Mouse (Mus musculus): ENCODE measurements around the gene Ldhal6b.

The Ldhal6b gene

DNA sequence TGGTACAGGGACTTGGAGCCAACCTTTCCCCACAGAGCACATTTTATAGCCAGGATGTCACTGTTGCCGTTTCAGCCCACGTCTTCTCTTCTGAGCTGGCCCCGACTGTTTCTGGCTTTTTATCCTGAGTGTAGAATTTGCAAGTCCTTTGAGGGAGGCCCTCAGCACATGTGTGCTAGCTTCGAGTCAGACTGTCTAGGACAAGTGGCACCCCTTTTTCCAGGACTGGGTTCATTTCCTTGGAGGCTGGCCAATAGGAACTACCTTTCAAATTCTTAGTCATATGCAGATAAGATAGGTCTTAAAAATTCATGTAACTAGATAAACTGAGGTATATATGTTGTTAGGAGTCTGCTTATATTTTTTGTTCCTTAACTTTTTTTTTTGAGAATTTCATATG, 8.2 kb downstream of the Ldhal6b start:
- DNase-seq (ENCODE audit: low spot score), result no peak

DNA sequence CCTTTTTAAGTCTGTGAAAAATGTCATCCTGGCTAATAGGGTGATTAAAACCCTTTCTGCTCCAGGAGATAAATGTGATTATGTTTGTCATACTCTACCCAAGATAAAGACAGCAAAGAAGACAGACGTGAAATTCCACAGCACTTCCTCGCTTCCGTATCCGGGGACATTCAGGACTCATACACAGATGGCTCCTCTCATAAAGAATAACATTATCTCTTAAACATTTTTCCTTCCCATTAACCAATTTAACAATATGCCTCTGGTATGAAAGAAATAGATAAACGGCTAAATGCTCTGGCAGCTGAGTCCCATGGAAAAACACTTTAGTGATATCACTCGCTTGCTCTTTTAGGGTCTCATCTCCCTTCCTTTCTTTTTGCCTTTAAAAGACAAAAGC, 11.5 kb downstream of the Ldhal6b start:
- DNase-seq (ENCODE audit: low spot score), result no peak

GRCm38 (mm10) chr17:5406566-5406965, 12.0 kb downstream of the Ldhal6b start:
- DNase-seq (ENCODE audit: low spot score), result peak; percentile 21

DNA sequence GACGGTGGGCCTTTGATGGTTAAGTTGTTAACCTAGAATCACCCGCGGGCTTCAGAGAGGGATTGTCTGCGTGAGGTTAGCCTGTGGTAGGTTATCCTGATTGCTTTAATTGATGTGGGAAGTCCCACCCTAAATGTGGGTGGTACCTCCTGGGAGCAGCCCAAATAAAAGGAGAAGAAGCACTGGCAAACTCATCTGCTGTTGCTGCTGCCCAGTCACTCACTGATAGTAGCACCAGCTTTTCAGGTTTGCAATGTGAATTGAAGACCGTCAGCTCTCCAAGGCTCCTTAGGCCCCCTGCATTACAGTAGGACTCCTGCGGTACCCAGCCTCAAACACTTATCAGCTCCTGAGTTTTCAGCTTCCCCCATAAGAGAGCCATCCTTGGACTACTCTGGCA, 14.7 kb downstream of the Ldhal6b start:
- no peak for DNase-seq (ENCODE audit: low spot score)

DNA sequence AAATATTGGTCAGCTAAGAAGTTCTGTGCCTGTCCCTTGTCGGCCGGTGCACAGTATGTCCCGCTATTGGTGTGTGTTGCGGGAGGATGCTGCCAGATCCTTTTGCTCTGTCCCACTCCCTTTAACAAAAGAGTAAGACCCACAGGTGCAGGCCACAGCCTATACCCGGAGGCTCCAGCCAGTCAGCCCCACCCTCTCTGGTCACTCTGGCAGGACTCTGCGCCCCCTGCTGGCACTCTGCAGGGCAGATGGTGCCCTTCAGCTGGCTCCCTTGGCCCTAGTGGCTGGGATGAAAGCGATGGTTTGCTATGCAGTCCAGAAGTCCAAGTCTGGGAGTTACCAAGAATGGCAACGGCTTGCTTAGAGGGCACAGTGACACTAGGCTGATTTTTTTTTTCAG, 15.9 kb downstream of the Ldhal6b start:
- peak; percentile 89 for DNase-seq (ENCODE audit: low spot score)

GRCm38 (mm10) chr17:5402069-5402468, 16.5 kb downstream of the Ldhal6b start:
- DNase-seq (ENCODE audit: low spot score), result peak; percentile 83

- no peak for DNase-seq (ENCODE audit: low spot score)
These were observed 17.3 kb downstream of the Ldhal6b start for GRCm38 (mm10) chr17:5401288-5401687.

- DNase-seq (ENCODE audit: low spot score), result no peak
These were observed 18.0 kb downstream of the Ldhal6b start for GRCm38 (mm10) chr17:5400435-5401090.

DNA sequence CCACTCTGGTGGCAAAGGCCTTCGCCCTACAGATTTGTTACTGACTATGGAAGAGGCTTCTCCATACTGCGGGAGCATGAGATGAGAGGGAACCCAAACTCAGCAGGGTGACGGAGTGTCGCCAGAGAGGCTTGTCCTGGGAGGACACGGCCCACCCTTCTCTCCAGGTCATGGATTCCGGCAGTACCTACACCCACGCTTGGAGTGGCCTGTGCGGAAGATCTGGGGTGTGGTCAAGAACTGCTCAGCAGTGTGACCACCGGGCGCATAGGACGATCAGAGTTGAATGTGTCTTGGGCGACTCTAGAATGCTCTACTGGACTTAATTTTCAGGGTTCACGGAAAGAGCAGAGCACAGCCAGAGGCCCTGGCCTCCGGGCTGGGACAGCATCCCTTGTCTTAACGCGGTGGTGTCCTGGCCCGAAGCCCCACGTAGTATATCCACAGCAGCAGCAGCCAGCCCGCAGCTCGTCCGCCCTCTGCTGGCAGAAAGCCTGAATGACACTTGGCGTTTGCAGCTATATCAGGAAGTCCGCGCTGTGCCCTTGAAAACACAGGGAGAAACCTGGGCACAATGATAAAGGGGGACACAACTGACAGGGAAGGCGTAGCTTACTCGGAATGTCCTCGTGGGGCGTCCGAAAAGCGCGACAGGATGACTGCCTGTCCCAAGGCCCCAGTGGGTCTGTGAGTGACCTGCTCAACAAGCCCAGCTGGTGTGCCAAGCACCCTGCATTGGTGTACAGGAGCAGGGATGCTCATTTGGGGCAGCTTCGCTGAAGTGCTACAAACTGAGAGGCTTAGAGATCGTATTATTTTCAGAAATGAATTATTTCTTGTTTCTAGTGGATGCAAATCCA, 21.2 kb downstream of the Ldhal6b start:
- DNase-seq (ENCODE audit: low spot score), result peak; percentile 89

DNA sequence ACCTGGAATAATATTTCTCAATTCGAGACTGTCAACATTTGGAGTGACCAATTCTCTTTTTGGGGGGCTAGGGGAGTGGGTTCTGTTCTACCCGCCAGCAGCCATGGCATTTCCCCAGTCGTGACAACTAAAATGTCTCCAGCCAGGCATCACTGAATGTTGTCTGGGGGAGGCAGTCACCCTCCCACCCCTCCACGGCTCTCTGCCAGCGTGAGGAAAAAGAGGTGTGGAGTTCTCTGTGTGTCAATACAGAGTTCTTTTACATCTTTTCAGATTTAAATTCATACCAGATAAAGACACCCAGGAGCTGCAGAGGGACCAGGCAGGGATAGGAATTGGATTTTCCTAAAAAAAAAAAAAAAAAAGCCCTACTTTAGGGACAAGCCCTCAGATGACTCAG, 22.4 kb downstream of the Ldhal6b start:
- no peak for DNase-seq (ENCODE audit: low spot score)

DNA sequence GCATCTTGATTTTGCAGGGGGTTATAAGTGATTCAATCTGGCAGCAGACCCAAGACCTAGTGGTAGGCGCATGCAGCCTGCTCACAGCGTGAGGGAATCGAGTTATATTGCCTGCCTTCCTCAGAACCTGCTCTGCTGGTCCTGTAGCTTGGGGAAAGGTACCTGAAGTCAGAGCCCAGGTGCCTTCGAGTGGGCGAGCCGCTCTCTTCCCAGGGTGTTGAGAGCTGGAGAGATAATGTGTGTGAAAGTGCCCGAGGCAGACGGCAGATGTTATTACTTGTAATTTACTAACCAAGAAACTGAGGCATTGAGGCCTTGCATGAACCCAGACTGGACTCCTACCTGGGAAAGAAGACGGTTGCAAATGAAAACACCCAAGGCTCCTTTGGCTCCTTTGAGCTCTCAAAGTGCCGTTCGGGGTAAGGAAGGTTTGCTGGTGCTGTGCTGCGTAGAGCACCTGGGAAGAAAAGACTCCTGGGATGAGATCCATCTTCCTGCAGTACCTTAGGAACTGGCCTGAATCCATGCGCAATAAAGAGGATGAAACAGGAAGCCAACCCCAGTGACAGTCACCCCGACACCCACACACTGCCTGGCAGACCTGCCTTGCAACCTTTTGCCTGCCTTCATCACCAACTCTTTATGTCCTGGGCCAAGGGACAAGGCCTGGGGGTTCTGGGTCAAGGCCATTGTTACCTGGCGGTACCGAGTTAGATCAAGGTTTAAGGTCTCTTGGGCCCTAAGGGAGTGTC, 22.9 kb downstream of the Ldhal6b start:
- no peak for DNase-seq (ENCODE audit: low spot score)

DNA sequence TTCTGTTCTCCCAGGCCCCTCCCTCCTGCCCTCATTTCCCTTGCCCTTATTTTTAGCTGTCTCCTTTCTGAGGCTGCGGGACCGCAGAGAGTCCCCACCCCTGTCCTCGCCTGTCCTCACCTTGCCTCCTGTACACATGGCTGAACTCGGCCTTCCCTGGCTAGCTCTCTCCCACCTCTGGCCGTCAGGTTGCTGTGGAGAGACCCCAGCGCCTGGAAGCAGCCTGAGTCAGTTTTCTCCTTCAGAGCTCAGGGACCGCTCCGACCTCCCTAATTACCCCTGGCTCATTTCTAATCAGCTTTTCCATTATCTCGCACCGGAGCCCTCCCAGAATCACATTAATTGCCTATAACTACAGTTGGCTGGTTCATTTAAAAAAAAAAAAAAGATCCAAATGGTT, 27.9 kb downstream of the Ldhal6b start:
- no peak for DNase-seq (ENCODE audit: low spot score)

- DNase-seq (ENCODE audit: low spot score), result no peak
These were observed 30.2 kb downstream of the Ldhal6b start for GRCm38 (mm10) chr17:5388351-5388750.

GRCm38 (mm10) chr17:5386885-5387545, 31.6 kb downstream of the Ldhal6b start:
- no peak for DNase-seq (ENCODE audit: low spot score)

GRCm38 (mm10) chr17:5385694-5386093, 32.9 kb downstream of the Ldhal6b start:
- no peak for DNase-seq (ENCODE audit: low spot score)

- peak; percentile 27 for DNase-seq (ENCODE audit: low spot score)
These were observed 40.6 kb downstream of the Ldhal6b start for GRCm38 (mm10) chr17:5377930-5378310.

GRCm38 (mm10) chr17:5377151-5377929, 41.2 kb downstream of the Ldhal6b start:
- DNase-seq (ENCODE audit: low spot score), result no peak

DNA sequence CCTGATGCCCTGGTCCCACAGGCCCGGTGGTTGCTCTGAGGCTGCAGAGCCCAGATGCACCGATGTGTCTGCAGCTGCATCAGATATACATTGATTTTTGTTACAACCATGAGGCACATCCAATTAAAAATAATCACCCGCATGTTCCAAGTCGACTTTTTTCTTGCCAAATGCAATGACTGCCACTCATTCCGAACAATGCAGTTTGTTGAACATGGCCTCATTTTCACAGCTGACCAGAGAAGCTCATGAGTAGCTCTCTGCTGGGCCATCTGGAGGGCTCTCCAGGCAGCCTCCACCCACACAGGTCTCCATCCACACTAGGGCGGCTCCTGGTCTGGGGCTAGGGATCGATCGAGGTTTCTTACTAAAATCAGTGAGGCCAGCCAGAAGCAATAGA, 45.6 kb downstream of the Ldhal6b start:
- DNase-seq (ENCODE audit: low spot score), result no peak

DNA sequence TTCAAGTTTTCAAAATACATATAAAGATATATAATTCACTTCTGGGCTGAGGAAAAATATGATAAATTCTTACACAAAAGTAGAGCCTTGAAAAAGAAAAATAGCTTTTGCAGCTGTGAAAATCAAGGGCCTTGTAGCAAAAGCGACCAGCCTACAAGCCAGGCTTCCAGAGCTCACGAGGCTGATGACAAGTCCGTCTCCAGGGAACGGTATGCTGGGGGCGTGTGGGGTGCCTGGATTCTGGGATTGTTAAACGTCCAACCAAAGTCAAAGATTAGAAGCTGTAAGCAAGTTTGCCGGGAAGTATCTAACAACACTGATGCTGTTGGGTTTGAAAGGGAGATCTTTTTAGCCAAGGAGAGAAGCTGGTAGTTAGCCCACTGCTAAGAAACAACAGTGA, 47.0 kb downstream of the Ldhal6b start:
- DNase-seq (ENCODE audit: low spot score), result no peak

DNA sequence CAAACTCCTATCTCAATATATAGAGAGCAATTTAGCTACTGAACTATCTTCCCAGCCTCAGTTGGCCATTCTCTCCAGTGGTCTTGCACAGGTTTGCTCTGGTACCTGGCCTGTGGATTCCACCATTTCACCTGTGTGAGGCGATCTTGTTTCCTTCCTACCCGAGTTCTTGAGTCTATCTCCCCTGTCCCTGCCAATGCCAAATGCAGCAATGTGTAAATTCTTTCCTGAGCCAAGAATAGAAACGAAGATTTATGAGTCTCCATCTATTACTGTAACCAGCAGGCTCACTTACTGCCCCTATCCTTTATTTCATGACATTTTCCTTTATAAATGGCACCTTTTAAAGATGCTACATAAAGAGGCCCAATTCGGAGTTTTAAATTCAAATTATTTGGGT, 47.5 kb downstream of the Ldhal6b start:
- no peak for DNase-seq (ENCODE audit: low spot score)

All from embryo, embryonic 10.5 days (tissue).